Mouse (Mus musculus) kidney, embryonic 15.5 days (tissue): ENCODE data around the gene Carns1. TPM values are rescaled to one million over a fixed set of nuclear protein-coding genes. Genes with fewer than 3 reads are reported as not detected.

Experiments used
- ATAC-seq: fragments of 200-750 bp; cut with Nextera tagmentation; replicated peaks from 2 replicates; pipeline ENCODE4 v1.8.0; 2017; ENCODE audit warnings: moderate TSS enrichment; ENCODE audit not compliant: low FRiP score
- H3K27ac ChIP-seq: fragments of 300-500 bp; sonication (generic); 2 replicates; pipeline ENCODE4 v1.5.1; 2015; ENCODE audit warnings: mild to moderate bottlenecking, inconsistent platforms
- H3K27me3 ChIP-seq: fragments of 300-500 bp; sonication (generic); 2 replicates; pipeline ENCODE4 v1.6.1; 2015; ENCODE audit warnings: inconsistent platforms
- H3K36me3 ChIP-seq: fragments of 300-500 bp; sonication (generic); 2 replicates; pipeline ENCODE4 v1.6.1; 2015; ENCODE audit warnings: inconsistent platforms
- H3K4me1 ChIP-seq: fragments of 300-500 bp; sonication (generic); 2 replicates; pipeline ENCODE4 v1.6.1; 2015; ENCODE audit warnings: inconsistent platforms
- H3K4me2 ChIP-seq: fragments of 300-500 bp; sonication (generic); 2 replicates; pipeline ENCODE4 v1.6.1; 2015; ENCODE audit warnings: moderate library complexity, mild to moderate bottlenecking, inconsistent platforms
- H3K4me3 ChIP-seq: fragments of 300-500 bp; sonication (generic); replicated peaks from 2 replicates; pipeline ENCODE4 v1.5.1; 2015; ENCODE audit warnings: mild to moderate bottlenecking, inconsistent platforms
- H3K9ac ChIP-seq: fragments of 300-500 bp; sonication (generic); 2 replicates; pipeline ENCODE4 v1.6.1; 2015; ENCODE audit warnings: mild to moderate bottlenecking, inconsistent platforms
- H3K9me3 ChIP-seq: fragments of 300-500 bp; sonication (generic); replicated peaks from 2 replicates; pipeline ENCODE4 v1.6.1; 2016; ENCODE audit warnings: inconsistent platforms
- WGBS: fragments of 180-500 bp; shearing (Covaris S2); methylation state at CpG from one replicate; pipeline ENCODE4 v1.1.7; 2015; ENCODE audit warnings: mixed read lengths; 5-methylcytosine and 5-hydroxymethylcytosine counted together
- polyA plus RNA-seq: library from polyadenylated mRNA; unstranded; fragments of >200 nt; fragmentation: Nextera tagmentation; extraction: Ambion mirVana; gene quantifications from 2 replicates; pipeline ENCODE4 v1.2.1, GENCODE M21; 2015

Gene Carns1
- polyA plus RNA-seq, 1 experiment from 2014 or later: 2.9 TPM

GRCm38 (mm10) chr19:4152445-4153231 lies 22.6 kb downstream of the Carns1 start:
- ATAC-seq: no peak
- Histone ChIP-seq H3K4me1 (peaks cover 54% of the 10 kb centered on the region), H3K4me3 (no peak overlapping the region), H3K4me2 (no peak overlapping the region), H3K27me3 (no peaks in the 10 kb centered on the region), H3K9me3 (no peaks in the 10 kb centered on the region), H3K27ac (no peak overlapping the region), H3K36me3 (peaks cover 64% of the 10 kb centered on the region), H3K9ac (no peak overlapping the region)
- 88% methylated on average over 8 of the region's 8 CpGs for WGBS

DNA sequence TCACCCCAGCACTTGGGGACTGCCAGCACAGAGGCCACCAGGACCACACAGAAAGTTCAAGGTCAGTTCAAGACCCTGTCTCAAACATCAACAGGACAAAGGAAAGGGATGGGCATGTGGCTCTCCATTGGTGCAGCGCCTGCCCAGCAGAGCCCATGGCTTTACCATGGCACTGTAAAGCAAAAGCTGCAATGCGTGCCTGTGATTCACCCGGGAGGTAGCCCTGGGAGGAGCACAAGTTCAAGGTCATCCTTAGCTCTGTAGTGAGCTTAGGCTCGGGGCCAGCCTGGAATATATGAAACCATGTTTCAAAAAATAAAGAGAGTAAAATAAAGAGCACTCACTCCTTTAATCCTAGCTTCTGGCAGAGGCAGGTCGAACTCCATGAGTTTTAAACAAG lies 23.4 kb downstream of the Carns1 start:
- H3K4me1 ChIP-seq: peaks cover 59% of the 10 kb centered on the region
- 88% methylated on average over 5 of the region's 5 CpGs for WGBS
- no peaks in the 10 kb centered on the region for H3K27me3 ChIP-seq
- no peak for ATAC-seq
- H3K27ac ChIP-seq: no peak overlapping the region
- no peaks in the 10 kb centered on the region for H3K9me3 ChIP-seq
- H3K4me3 ChIP-seq: no peak overlapping the region
- H3K4me2 ChIP-seq: no peak overlapping the region
- H3K9ac ChIP-seq: no peak overlapping the region
- H3K36me3 ChIP-seq: peaks cover 57% of the 10 kb centered on the region

- no peaks in the 10 kb centered on the region for H3K9me3 ChIP-seq
- no peak for ATAC-seq
- no peak overlapping the region for H3K4me3 ChIP-seq
- WGBS: 69% methylated on average over 5 of the region's 5 CpGs
- H3K36me3 ChIP-seq: peaks cover 52% of the 10 kb centered on the region
- no peak overlapping the region for H3K9ac ChIP-seq
- peaks cover 56% of the 10 kb centered on the region for H3K4me1 ChIP-seq
- H3K27me3 ChIP-seq: no peaks in the 10 kb centered on the region
- no peak overlapping the region for H3K27ac ChIP-seq
- H3K4me2 ChIP-seq: no peak overlapping the region
These were observed 23.8 kb downstream of the Carns1 start for GRCm38 (mm10) chr19:4151488-4151860.

GRCm38 (mm10) chr19:4150567-4151487 lies 24.5 kb downstream of the Carns1 start:
- H3K27ac ChIP-seq: no peak overlapping the region
- H3K36me3 ChIP-seq: peaks cover 46% of the 10 kb centered on the region
- peaks cover 50% of the 10 kb centered on the region for H3K4me1 ChIP-seq
- no peaks in the 10 kb centered on the region for H3K9me3 ChIP-seq
- no peak for ATAC-seq
- no peak overlapping the region for H3K4me3 ChIP-seq
- no peak overlapping the region for H3K4me2 ChIP-seq
- 85% methylated on average over 22 of the region's 22 CpGs for WGBS
- 0 out of 2 replicates have a peak overlapping the region, but pooled peaks have one; percentile 4 for H3K9ac ChIP-seq
- H3K27me3 ChIP-seq: no peaks in the 10 kb centered on the region

- Histone ChIP-seq H3K9me3 (no peaks in the 10 kb centered on the region), H3K9ac (peak overlapping the region; percentile 4; the same call in 1 of the 2 replicates), H3K27me3 (no peaks in the 10 kb centered on the region), H3K27ac (no peak overlapping the region), H3K4me1 (peaks cover 43% of the 10 kb centered on the region), H3K4me2 (peak overlapping the region; percentile 84), H3K36me3 (peaks cover 42% of the 10 kb centered on the region), H3K4me3 (peak overlapping the region; percentile 95)
- WGBS: 95% methylated on average over 17 of the region's 17 CpGs
- no peak for ATAC-seq
These were observed 25.4 kb downstream of the Carns1 start for GRCm38 (mm10) chr19:4149764-4150461.

DNA sequence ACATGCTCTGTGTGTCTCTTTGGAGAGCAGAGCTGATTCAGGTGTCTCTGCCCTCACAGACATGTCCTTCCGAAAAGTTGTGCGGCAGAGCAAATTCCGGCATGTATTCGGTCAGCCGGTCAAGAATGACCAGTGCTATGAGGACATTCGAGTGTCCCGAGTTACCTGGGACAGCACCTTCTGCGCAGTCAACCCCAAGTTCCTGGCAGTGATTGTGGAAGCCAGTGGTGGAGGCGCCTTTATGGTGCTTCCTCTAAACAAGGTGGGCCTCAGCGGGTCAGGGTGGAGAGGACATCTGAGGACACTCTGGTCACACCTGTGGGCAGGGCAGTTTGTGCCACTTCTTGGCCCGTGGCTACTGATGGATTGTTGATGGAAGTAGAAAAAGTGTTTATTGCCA lies 26.0 kb downstream of the Carns1 start:
- WGBS: 76% methylated on average over 11 of the region's 11 CpGs

GRCm38 (mm10) chr19:4148819-4149218 lies 26.5 kb downstream of the Carns1 start:
- peaks cover 38% of the 10 kb centered on the region for H3K36me3 ChIP-seq
- no peaks in the 10 kb centered on the region for H3K27me3 ChIP-seq
- H3K4me3 ChIP-seq: peak overlapping the region; percentile 95
- no peaks in the 10 kb centered on the region for H3K9me3 ChIP-seq
- H3K4me1 ChIP-seq: peaks cover 37% of the 10 kb centered on the region
- under 1% methylated on average over 8 of the region's 8 CpGs for WGBS
- peak overlapping the region; percentile 94 for H3K9ac ChIP-seq
- ATAC-seq: peak; percentile 30; the same call in 1 of the 2 replicates
- H3K4me2 ChIP-seq: peak overlapping the region; percentile 84
- peak overlapping the region; percentile 79 for H3K27ac ChIP-seq

More for the DNA sequence above, 26.0 kb downstream of the Carns1 start:
- no peaks in the 10 kb centered on the region for H3K9me3 ChIP-seq
- no peaks in the 10 kb centered on the region for H3K27me3 ChIP-seq
- H3K27ac ChIP-seq: no peak overlapping the region
- no peak for ATAC-seq
- peak overlapping the region; percentile 95 for H3K4me3 ChIP-seq
- H3K4me2 ChIP-seq: peak overlapping the region; percentile 84
- peak overlapping the region; percentile 94 for H3K9ac ChIP-seq
- H3K4me1 ChIP-seq: peaks cover 37% of the 10 kb centered on the region
- H3K36me3 ChIP-seq: peaks cover 42% of the 10 kb centered on the region

GRCm38 (mm10) chr19:4148491-4148806 lies 26.8 kb downstream of the Carns1 start, which contains the start of gene Coro1b:
Gene Coro1b (plus strand): TSS chr19:4148619.
- H3K27ac ChIP-seq: peak within 1 kb of the TSS; percentile 79
- H3K4me3 ChIP-seq: peak within 1 kb of the TSS; percentile 95
- H3K36me3 ChIP-seq: peaks cover 35% of the 10 kb centered on the region
- peak within 1 kb of the TSS; percentile 94 for H3K9ac ChIP-seq
- peak within 1 kb of the TSS; percentile 84 for H3K4me2 ChIP-seq
- peak; percentile 94 for ATAC-seq
- no peaks in the 10 kb centered on the region for H3K27me3 ChIP-seq
- 0% methylated on average over 33 of the region's 33 CpGs for WGBS
- no peaks in the 10 kb centered on the region for H3K9me3 ChIP-seq
- H3K4me1 ChIP-seq: peaks cover 37% of the 10 kb centered on the region

DNA sequence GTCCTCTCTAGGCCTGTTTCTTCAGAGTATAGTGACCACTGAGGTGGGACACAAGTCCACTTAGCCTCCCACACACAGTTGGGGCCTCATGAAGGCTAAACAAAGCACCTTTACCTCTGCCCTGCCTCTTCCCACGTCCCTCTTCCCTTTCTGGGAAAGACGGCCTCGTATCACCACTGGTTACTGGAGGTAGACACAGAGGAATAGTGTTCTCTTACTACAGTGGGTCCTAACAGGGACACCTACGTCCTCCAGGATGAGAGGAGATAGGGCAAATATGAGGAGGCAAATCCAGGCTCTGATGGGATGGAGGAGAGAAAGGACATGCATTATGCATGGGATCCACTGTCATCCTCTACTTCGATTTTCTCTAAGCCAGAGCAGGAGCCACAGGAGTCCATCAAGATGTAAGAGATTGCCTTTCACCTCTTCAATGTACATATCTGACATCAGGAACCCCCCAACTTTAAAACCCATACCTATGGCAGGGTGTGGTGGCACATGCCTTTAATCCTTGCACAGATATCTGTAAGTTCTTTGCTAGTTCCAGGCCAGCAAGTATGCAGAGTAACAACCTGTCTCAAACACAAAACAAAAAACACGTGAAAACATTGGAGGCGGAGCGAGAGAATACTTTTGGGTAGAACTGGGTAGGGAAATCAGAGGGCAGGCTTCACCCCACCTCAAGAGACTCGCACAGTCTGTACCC lies 27.3 kb downstream of the Carns1 start:
- Histone ChIP-seq H3K36me3 (peaks cover 30% of the 10 kb centered on the region), H3K27ac (peak overlapping the region; percentile 79), H3K27me3 (no peaks in the 10 kb centered on the region), H3K9ac (peak overlapping the region; percentile 94), H3K4me1 (peaks cover 37% of the 10 kb centered on the region), H3K9me3 (no peaks in the 10 kb centered on the region), H3K4me3 (peak overlapping the region; percentile 95), H3K4me2 (peak overlapping the region; percentile 84)
- 33% methylated on average over 9 of the region's 9 CpGs for WGBS
- ATAC-seq: no peak

GRCm38 (mm10) chr19:4147022-4147405 lies 28.3 kb downstream of the Carns1 start:
- Histone ChIP-seq H3K4me2 (no peak overlapping the region), H3K4me3 (no peak overlapping the region), H3K9ac (no peak overlapping the region), H3K27me3 (no peaks in the 10 kb centered on the region), H3K9me3 (no peaks in the 10 kb centered on the region), H3K27ac (no peak overlapping the region), H3K4me1 (peaks cover 43% of the 10 kb centered on the region), H3K36me3 (peaks cover 21% of the 10 kb centered on the region)
- ATAC-seq: no peak
- WGBS: 61% methylated on average over 3 of the region's 3 CpGs

DNA sequence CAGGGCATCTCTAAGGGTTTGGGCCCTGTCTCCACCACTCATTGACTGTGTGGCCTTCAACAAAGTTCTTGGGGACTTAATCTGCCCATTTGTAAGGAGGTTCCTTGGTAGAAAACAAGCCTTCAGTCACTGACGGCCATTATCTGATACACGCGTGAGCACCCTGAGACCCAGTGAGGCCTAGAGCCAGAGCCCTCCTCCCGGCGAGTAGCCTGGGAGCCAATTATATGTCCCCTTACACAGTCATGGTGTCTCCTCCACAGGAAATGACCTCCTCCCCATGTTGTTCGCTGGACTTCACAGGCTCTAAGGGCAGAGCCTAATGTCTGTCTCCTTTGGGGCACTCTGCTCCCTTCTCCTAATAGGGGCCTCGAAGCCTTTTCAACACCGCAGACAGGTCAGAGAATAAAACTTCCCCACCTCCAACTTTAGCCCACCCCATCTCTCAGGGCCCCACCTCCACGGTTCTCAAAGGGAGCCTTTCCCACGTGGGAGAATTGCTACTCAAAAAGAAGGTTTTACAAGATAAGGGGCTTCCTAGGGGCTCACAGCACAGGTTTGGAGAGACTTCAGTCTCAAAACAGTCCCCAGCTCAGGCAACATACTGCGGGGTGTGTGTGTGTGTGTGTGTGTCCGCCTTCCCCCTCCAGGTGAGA lies 28.8 kb downstream of the Carns1 start:
- H3K4me1 ChIP-seq: peaks cover 43% of the 10 kb centered on the region
- WGBS: 72% methylated on average over 12 of the region's 12 CpGs

More for the DNA sequence above, 28.8 kb downstream of the Carns1 start:
- H3K27ac ChIP-seq: no peak overlapping the region
- H3K9ac ChIP-seq: no peak overlapping the region
- no peaks in the 10 kb centered on the region for H3K27me3 ChIP-seq
- H3K4me2 ChIP-seq: no peak overlapping the region
- no peak for ATAC-seq
- no peaks in the 10 kb centered on the region for H3K9me3 ChIP-seq
- peaks cover 18% of the 10 kb centered on the region for H3K36me3 ChIP-seq
- no peak overlapping the region for H3K4me3 ChIP-seq
